Mouse (Mus musculus): ENCODE data around the gene Terf2. TPM values are rescaled to one million over a fixed set of nuclear protein-coding genes. Genes with fewer than 3 reads are reported as not detected.
"Not testable (repeated sequence)": the region's sequence is repeated elsewhere in the genome, so short reads cannot be mapped to it uniquely, and the experiment has no call there.

Terf2 gene
- polyA plus RNA-seq, 1 experiment from 2014 or later, result 16.8 TPM

DNA sequence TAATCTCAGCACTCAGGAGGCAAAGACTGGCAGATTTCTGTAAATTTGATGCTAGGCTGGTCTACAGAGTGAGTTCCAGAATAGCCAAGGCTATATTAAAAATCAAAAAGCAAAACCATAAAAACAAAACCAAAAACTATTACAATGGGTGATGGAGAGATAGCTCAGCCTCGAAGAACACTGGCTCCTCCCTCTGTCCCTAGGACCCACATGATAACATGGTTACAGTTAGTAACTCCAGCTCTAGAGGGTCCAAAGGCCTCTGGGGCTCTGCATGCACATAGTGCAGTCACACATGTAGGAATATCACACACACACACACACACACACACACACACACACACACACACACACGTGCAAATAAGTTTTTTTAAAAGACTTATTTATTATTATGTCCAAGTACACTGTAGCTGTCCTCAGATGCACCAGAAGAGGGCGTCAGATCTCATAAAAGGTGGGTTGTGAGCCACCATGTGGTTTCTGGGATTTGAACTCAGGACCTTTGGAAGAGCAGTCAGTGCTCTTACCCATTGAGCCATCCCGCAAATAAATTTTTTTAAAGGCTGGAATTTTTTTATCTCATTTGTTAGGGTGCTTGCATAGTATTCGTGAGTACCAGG, 13.6 kb upstream of the Terf2 start:
- no peaks in the 10 kb centered on the region for H3K27me3 ChIP-seq (ENCODE audit: control insufficient read depth, insufficient read depth, low read depth, low read length)
- H3K4me1 ChIP-seq (replicated peaks; ENCODE audit: control insufficient read depth, insufficient read depth, low read length), result no peaks in the 10 kb centered on the region; the same call in none of the 2 replicates
- no peaks in the 10 kb centered on the region for H3K9me3 ChIP-seq (ENCODE audit: control insufficient read depth, low read length)
- H3K27ac ChIP-seq (ENCODE audit: low read length), result no peak overlapping the region
- no peak overlapping the region for H3K4me2 ChIP-seq (ENCODE audit: low read depth, low read length)
- WGBS, result 66% methylated on average over 5 of the region's 5 CpGs
- no peaks in the 10 kb centered on the region for H3K36me3 ChIP-seq (ENCODE audit: control insufficient read depth, insufficient read depth, low read length)
- H3K4me3 ChIP-seq (ENCODE audit: low read length), result no peak overlapping the region
- no peak overlapping the region for H3K9ac ChIP-seq (ENCODE audit: low read length)
- no peak for ATAC-seq (ENCODE audit: low read depth)

DNA sequence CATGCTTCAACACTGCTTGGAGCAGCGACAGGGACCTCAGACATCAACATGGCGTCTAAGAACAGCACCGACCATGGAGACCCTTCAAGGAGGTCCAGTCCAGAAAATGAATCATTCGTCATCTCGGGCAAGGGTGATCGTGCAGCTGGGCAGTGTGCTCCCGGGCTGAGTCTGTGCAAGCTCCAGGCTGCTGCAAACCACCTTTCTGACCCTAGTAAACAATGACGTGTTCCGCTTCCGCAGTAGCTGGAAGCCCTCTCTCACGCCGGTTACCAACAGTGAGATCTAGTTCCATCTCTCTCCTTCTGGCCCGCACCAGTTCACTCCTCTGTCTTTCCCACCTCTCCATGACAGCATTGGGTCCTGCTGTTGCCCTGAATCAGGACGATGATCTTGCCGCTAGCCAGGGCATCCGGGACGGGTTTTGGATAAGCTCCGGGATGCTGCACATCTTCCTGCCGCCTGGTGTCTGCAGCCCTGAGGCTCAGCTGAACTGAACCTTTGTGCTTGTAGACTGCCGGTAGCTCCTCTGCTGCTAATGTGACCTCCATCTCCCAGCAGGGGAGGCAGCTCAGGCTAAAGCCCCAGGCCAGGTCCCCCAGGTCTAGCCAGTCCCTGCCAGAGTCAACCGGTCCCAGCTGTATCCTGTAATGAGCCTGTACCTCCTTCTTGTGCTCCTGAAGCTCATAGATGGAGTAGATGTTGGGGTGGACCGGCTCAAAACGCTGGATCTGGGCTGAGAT, 12.8 kb upstream of the Terf2 start:
- peak overlapping the region; percentile 37; the same call in 1 of the 2 replicates for H3K9ac ChIP-seq (ENCODE audit: low read length)
- H3K27ac ChIP-seq (ENCODE audit: low read length), result no peak overlapping the region
- peak; percentile 39; the same call in 1 of the 2 replicates for ATAC-seq (ENCODE audit: low read depth)
- no peaks in the 10 kb centered on the region for H3K36me3 ChIP-seq (ENCODE audit: control insufficient read depth, insufficient read depth, low read length)
- no peaks in the 10 kb centered on the region for H3K27me3 ChIP-seq (ENCODE audit: control insufficient read depth, insufficient read depth, low read depth, low read length)
- no peaks in the 10 kb centered on the region for H3K9me3 ChIP-seq (ENCODE audit: control insufficient read depth, low read length)
- H3K4me2 ChIP-seq (ENCODE audit: low read depth, low read length), result peak overlapping the region; percentile 43
- H3K4me1 ChIP-seq (replicated peaks; ENCODE audit: control insufficient read depth, insufficient read depth, low read length), result no peaks in the 10 kb centered on the region; the same call in 1 of the 2 replicates
- H3K4me3 ChIP-seq (ENCODE audit: low read length), result peak overlapping the region; percentile 25
- 47% methylated on average over 23 of the region's 23 CpGs for WGBS

DNA sequence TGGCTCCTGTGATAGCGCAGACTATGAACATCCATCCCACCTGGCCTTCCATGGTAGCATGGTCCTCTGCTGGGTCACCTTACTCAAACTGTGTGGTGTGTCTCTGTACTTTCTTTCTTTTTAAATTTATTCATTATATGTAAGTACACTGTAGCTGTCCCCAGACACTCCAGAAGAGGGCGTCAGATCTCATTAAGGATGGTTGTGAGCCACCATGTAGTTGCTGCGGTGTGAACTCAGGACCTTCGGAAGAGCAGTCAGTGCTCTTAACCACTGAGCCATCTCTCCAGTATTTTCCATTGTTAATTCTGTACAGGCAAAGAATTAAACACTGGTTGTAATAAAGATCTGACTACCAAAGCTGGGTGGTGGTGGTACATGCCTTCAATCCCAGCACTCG, 11.7 kb upstream of the Terf2 start:
- H3K4me2 ChIP-seq (ENCODE audit: low read depth, low read length); H3K36me3 ChIP-seq (ENCODE audit: control insufficient read depth, insufficient read depth, low read length); H3K27ac ChIP-seq (ENCODE audit: low read length); H3K9me3 ChIP-seq (ENCODE audit: control insufficient read depth, low read length); H3K4me3 ChIP-seq (ENCODE audit: low read length); ATAC-seq (ENCODE audit: low read depth); H3K27me3 ChIP-seq (ENCODE audit: control insufficient read depth, insufficient read depth, low read depth, low read length); H3K4me1 ChIP-seq (replicated peaks; ENCODE audit: control insufficient read depth, insufficient read depth, low read length); H3K9ac ChIP-seq (ENCODE audit: low read length): not testable (repeated sequence)
- WGBS, result 94% methylated on average over 5 of the region's 5 CpGs

GRCm38 (mm10) chr8:107104547-107104946, 8.2 kb upstream of the Terf2 start:
- Histone ChIP-seq H3K4me2 (ENCODE audit: low read depth, low read length) (no peak overlapping the region), H3K4me3 (ENCODE audit: low read length) (no peak overlapping the region), H3K9ac (ENCODE audit: low read length) (no peak overlapping the region), H3K9me3 (ENCODE audit: control insufficient read depth, low read length) (no peaks in the 10 kb centered on the region), H3K27me3 (ENCODE audit: control insufficient read depth, insufficient read depth, low read depth, low read length) (no peaks in the 10 kb centered on the region), H3K36me3 (ENCODE audit: control insufficient read depth, insufficient read depth, low read length) (no peaks in the 10 kb centered on the region), H3K27ac (ENCODE audit: low read length) (no peak overlapping the region), H3K4me1 (replicated peaks; ENCODE audit: control insufficient read depth, insufficient read depth, low read length) (no peaks in the 10 kb centered on the region)
- peak; percentile 59; the same call in 1 of the 2 replicates for ATAC-seq (ENCODE audit: low read depth)
- WGBS, result 9% methylated on average over 4 of the region's 4 CpGs

DNA sequence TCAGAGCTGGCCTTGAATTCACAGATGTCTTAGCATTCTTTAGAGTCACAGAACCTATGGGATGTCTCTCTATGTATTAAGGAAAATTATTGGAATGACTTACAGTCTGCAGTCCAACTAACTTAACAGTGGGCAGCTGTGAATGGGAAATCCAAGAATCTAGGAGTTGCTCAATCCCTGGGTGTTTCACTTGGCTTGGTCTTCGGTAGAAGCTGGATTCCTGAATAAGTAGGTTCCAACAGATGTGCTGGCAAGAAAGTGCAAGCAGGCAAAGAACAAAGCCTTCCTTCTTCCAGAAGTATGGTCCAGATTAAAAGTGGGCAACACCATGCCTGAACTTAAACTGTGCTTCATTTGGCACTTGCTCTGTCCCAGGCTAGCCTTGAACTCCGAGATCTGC, 4.3 kb upstream of the Terf2 start:
- Histone ChIP-seq H3K4me3 (ENCODE audit: low read length) (no peak overlapping the region), H3K36me3 (ENCODE audit: control insufficient read depth, insufficient read depth, low read length) (no peaks in the 10 kb centered on the region), H3K9me3 (ENCODE audit: control insufficient read depth, low read length) (no peaks in the 10 kb centered on the region), H3K4me2 (ENCODE audit: low read depth, low read length) (no peak overlapping the region), H3K9ac (ENCODE audit: low read length) (no peak overlapping the region), H3K27me3 (ENCODE audit: control insufficient read depth, insufficient read depth, low read depth, low read length) (no peaks in the 10 kb centered on the region), H3K4me1 (replicated peaks; ENCODE audit: control insufficient read depth, insufficient read depth, low read length) (no peaks in the 10 kb centered on the region; the same call in 1 of the 2 replicates), H3K27ac (ENCODE audit: low read length) (no peak overlapping the region)
- 63% methylated on average over 2 of the region's 2 CpGs for WGBS
- no peak for ATAC-seq (ENCODE audit: low read depth)

DNA sequence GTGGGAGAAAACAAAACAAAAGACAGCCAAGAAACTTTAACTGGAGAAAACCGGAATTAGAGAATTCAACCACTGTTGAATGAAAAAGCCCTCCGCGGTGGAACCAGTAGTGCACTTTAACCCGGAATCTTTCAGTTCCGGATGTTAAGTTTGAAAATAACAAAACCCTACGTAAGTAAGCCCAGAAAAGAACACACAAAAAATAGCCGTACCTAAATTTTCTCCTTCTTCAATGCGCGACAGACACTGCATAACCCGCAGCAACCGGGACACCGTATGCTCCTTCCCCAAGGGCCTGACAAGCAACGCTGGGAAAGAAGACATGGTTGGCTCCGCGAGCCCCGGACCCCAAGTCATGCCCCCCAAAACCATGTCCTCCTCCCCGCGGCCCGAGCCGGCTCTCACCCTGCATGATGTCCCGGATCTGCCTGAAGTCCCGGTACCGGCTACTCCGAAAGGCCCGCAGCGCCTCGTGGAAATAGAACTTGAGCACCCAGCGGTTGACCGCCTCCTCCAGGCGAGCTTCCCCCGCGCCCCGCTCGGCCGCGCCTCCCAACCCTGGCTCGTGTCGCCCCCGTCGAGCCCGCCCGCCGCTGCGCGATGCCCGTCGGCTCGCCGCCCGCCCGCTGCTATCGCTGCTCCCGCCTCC, 506 bp downstream of the Terf2 start:
- peak; percentile 80; the same call in 1 of the 2 replicates for ATAC-seq (ENCODE audit: low read depth)
- Histone ChIP-seq H3K27me3 (ENCODE audit: control insufficient read depth, insufficient read depth, low read depth, low read length) (no peaks in the 10 kb centered on the region), H3K9me3 (ENCODE audit: control insufficient read depth, low read length) (no peaks in the 10 kb centered on the region), H3K4me3 (ENCODE audit: low read length) (peak overlapping the region; percentile 87), H3K4me2 (ENCODE audit: low read depth, low read length) (peak overlapping the region; percentile 61), H3K36me3 (ENCODE audit: control insufficient read depth, insufficient read depth, low read length) (peaks cover 6% of the 10 kb centered on the region), H3K27ac (ENCODE audit: low read length) (peak overlapping the region; percentile 93), H3K4me1 (replicated peaks; ENCODE audit: control insufficient read depth, insufficient read depth, low read length) (peaks cover 11% of the 10 kb centered on the region), H3K9ac (ENCODE audit: low read length) (peak overlapping the region; percentile 92)
- WGBS, result under 1% methylated on average over 51 of the region's 53 CpGs

DNA sequence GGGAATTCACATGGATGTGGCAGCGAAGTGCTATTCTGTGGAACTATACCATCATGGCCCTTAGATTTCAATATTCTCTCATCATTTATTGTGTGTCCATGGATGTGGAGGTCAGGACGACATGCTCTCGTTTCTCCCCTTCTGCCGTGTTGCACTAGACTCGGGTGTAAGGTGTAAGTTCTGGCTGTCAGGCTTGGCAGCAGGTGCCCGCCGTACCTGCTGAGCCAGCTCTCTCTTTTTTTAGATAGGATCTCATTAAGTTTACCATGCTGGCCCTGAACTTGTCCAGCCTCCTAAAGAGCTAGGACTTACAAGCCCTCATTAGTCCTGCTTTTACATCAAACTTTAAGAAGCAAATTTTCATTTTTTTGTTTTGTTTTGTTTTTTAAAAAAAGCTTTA, 5.8 kb downstream of the Terf2 start:
- Histone ChIP-seq H3K4me3 (ENCODE audit: low read length) (no peak overlapping the region), H3K27me3 (ENCODE audit: control insufficient read depth, insufficient read depth, low read depth, low read length) (no peaks in the 10 kb centered on the region), H3K9ac (ENCODE audit: low read length) (no peak overlapping the region), H3K36me3 (ENCODE audit: control insufficient read depth, insufficient read depth, low read length) (peaks cover 36% of the 10 kb centered on the region), H3K9me3 (ENCODE audit: control insufficient read depth, low read length) (no peaks in the 10 kb centered on the region), H3K4me1 (replicated peaks; ENCODE audit: control insufficient read depth, insufficient read depth, low read length) (peaks cover 11% of the 10 kb centered on the region), H3K4me2 (ENCODE audit: low read depth, low read length) (no peak overlapping the region), H3K27ac (ENCODE audit: low read length) (no peak overlapping the region)
- WGBS, result 89% methylated on average over 7 of the region's 7 CpGs
- no peak for ATAC-seq (ENCODE audit: low read depth)

GRCm38 (mm10) chr8:107088526-107089063, 7.8 kb downstream of the Terf2 start:
- no peaks in the 10 kb centered on the region for H3K27me3 ChIP-seq (ENCODE audit: control insufficient read depth, insufficient read depth, low read depth, low read length)
- 93% methylated on average over 5 of the region's 5 CpGs for WGBS
- ATAC-seq (ENCODE audit: low read depth), result no peak
- no peaks in the 10 kb centered on the region for H3K9me3 ChIP-seq (ENCODE audit: control insufficient read depth, low read length)
- no peak overlapping the region for H3K4me3 ChIP-seq (ENCODE audit: low read length)
- peaks cover 41% of the 10 kb centered on the region for H3K36me3 ChIP-seq (ENCODE audit: control insufficient read depth, insufficient read depth, low read length)
- no peak overlapping the region for H3K27ac ChIP-seq (ENCODE audit: low read length)
- no peak overlapping the region for H3K4me2 ChIP-seq (ENCODE audit: low read depth, low read length)
- H3K4me1 ChIP-seq (replicated peaks; ENCODE audit: control insufficient read depth, insufficient read depth, low read length), result no peaks in the 10 kb centered on the region
- H3K9ac ChIP-seq (ENCODE audit: low read length), result no peak overlapping the region

DNA sequence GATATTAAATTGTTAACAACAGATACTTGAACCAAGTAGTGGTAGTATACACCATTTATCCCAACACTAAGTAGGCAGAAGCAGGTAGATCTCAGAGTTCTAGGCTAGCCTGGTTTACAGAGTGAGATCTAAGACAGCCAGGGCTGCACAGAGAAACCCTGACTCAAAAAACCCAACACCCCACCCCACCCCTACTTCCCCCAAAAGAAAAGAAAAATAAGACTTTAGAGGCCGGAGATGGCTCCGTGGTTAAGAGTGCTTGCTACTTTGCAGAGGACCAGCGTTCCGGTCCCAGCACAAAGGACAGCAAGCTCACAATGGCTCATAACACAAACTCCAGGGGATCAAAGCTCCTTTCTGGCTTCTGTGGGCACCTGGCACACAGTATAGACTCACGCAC, 10.3 kb downstream of the Terf2 start:
- Histone ChIP-seq H3K9ac (ENCODE audit: low read length) (no peak overlapping the region), H3K36me3 (ENCODE audit: control insufficient read depth, insufficient read depth, low read length) (peaks cover 50% of the 10 kb centered on the region), H3K27ac (ENCODE audit: low read length) (no peak overlapping the region), H3K9me3 (ENCODE audit: control insufficient read depth, low read length) (no peaks in the 10 kb centered on the region), H3K4me2 (ENCODE audit: low read depth, low read length) (no peak overlapping the region), H3K27me3 (ENCODE audit: control insufficient read depth, insufficient read depth, low read depth, low read length) (no peaks in the 10 kb centered on the region), H3K4me1 (replicated peaks; ENCODE audit: control insufficient read depth, insufficient read depth, low read length) (no peaks in the 10 kb centered on the region), H3K4me3 (ENCODE audit: low read length) (no peak overlapping the region)
- 96% methylated on average over 5 of the region's 5 CpGs for WGBS
- no peak for ATAC-seq (ENCODE audit: low read depth)

All from lung, embryonic 16.5 days (tissue).